Mouse (Mus musculus) stomach, postnatal 0 days (tissue): ENCODE measurements around the gene Kifc5b.

Experiments used
- CTCF ChIP-seq: IDR thresholded peaks from 2 replicates; pipeline ENCODE4 v1.5.1; 2016; ENCODE audit warnings: antibody characterized with exemption, low read depth, mild to moderate bottlenecking, moderate library complexity
- EP300 ChIP-seq: optimal IDR thresholded peaks from 2 replicates; pipeline ENCODE3; 2016; ENCODE audit warnings: antibody characterized with exemption

DNA sequence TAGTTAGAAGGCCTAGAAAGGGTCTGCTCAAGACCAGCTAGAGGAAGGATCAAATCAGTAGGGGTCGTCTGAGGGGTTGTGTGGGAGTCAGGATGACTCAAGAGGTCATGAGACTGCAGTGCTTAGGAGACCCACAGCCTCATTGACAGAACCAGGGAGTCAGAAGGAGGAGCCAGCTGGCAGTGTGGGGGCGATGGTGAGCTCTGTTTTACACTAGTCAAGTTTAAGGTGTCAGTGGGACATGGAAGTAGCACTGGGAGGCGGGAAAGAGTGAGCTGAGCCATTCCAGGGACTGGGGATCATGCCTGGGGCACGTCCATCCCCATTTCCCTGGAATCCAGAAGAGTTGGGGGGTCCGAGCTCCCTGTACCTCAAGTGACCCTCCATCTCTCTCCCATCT lies 42.0 kb downstream of the Kifc5b start:
- TF ChIP-seq CTCF: no peak
- TF ChIP-seq EP300: no peak
